9 mouse cellular contexts compared by ENCODE assay signal in genomic region chr3:121469185-121469975, GRCm38 (mm10). TPM values are rescaled to one million over a fixed set of nuclear protein-coding genes. Genes with fewer than 3 reads are reported as not detected.
DNase-seq lines count a peak whose midpoint lies in the region; ATAC-seq and TF ChIP-seq lines count a peak whose summit lies in the region.
"Had no signal": no experiment of that assay in that cellular context is flagged by ENCODE, and none has a peak within 500 bp of the region (broad histone marks: within the 10 kb centered on the region; RNA-seq: fewer than 3 reads in every experiment).

No protein-coding gene starts in this region.

- WGBS in hindbrain, embryonic 13.5 days = 5% methylated on average over 13 of the region's 13 CpGs
- 12% methylated on average over 13 of the region's 13 CpGs for WGBS in liver, postnatal 0 days (ENCODE audit: insufficient replicate concordance)

- H3K4me3 ChIP-seq in E14TG2a.4 (replicated peaks; ENCODE audit: low read length) = peak overlapping the region; percentile 63
- no peak overlapping the region for H3K4me3 ChIP-seq in hindbrain, embryonic 13.5 days
- H3K4me3 ChIP-seq in liver, postnatal 0 days (ENCODE audit: low read depth, low read length) = no peak overlapping the region
- H3K4me3 ChIP-seq: erythroblast, embryonic 14.5 days had no signal

- TF ChIP-seq CTCF in E14TG2a.4 (conservative IDR thresholded peaks at IDR 0.05; ENCODE audit: low read length) = no peak
- no peak for TF ChIP-seq CTCF in liver, postnatal 0 days (IDR thresholded peaks at IDR 0.05; ENCODE audit: low read depth)

- ATAC-seq in hindbrain, embryonic 13.5 days (ENCODE audit: low FRiP score) = peak; percentile 86
- peak; percentile 46 for ATAC-seq in liver, postnatal 0 days

- no peak overlapping the region for H3K9ac ChIP-seq in hindbrain, embryonic 13.5 days
- H3K9ac ChIP-seq in liver, postnatal 0 days (replicated peaks) = no peak overlapping the region

- H3K27ac ChIP-seq in hindbrain, embryonic 13.5 days = peak overlapping the region; percentile 62
- 0 out of 2 replicates have a peak overlapping the region, but pooled peaks have one; percentile 23 for H3K27ac ChIP-seq in liver, postnatal 0 days (ENCODE audit: low read depth)

- no peak for TF ChIP-seq EP300 in liver, postnatal 0 days (IDR thresholded peaks at IDR 0.05; ENCODE audit: low read depth)

- DNase-seq in adrenal gland, postnatal 14 days = peak; percentile 36
- DNase-seq in adrenal gland, postnatal 4 days (ENCODE audit: low spot score in 2 of 2) = no peak
- peak; percentile 64 for DNase-seq in fibroblast of lung, adult 2 months (ENCODE audit: low read depth)
- DNase-seq in liver, postnatal 0 days = peak; percentile 23
- peak; percentile 34 for DNase-seq in ovary, postnatal 14 days (ENCODE audit: low spot score)
- no peak for DNase-seq in spleen, adult 18-20 months

- no peaks in the 10 kb centered on the region for H3K9me3 ChIP-seq in E14TG2a.4 (ENCODE audit: low read length)
- no peaks in the 10 kb centered on the region for H3K9me3 ChIP-seq in hindbrain, embryonic 13.5 days
- no peaks in the 10 kb centered on the region for H3K9me3 ChIP-seq in liver, postnatal 0 days (ENCODE audit: low read length)

- no peaks in the 10 kb centered on the region for H3K36me3 ChIP-seq in E14TG2a.4 (ENCODE audit: insufficient read depth, low read length)
- no peaks in the 10 kb centered on the region for H3K36me3 ChIP-seq in hindbrain, embryonic 13.5 days
- H3K36me3 ChIP-seq in liver, postnatal 0 days (replicated peaks; ENCODE audit: insufficient read depth, low read length) = no peaks in the 10 kb centered on the region

- no peaks in the 10 kb centered on the region for H3K27me3 ChIP-seq in E14TG2a.4 (ENCODE audit: insufficient read depth, low read length)
- no peaks in the 10 kb centered on the region for H3K27me3 ChIP-seq in hindbrain, embryonic 13.5 days
- H3K27me3 ChIP-seq in liver, postnatal 0 days (ENCODE audit: insufficient read depth, low read length) = no peaks in the 10 kb centered on the region

- 0 out of 2 replicates have a peak overlapping the region, but pooled peaks have one; percentile 10 for H3K4me2 ChIP-seq in hindbrain, embryonic 13.5 days
- H3K4me2 ChIP-seq in liver, postnatal 0 days (ENCODE audit: low read depth, low read length) = peak overlapping the region; percentile 9; the same call in 1 of the 2 replicates

- H3K4me1 ChIP-seq in E14TG2a.4 (replicated peaks; ENCODE audit: low read depth, low read length) = peaks cover 74% of the 10 kb centered on the region
- peaks cover 25% of the 10 kb centered on the region for H3K4me1 ChIP-seq in hindbrain, embryonic 13.5 days (replicated peaks)
- H3K4me1 ChIP-seq in liver, postnatal 0 days (ENCODE audit: insufficient read depth) = peaks cover 7% of the 10 kb centered on the region

RNA-seq across cellular contexts. Expression of gene Cnn3, which starts 43.1 kb away (rescaled TPM):
- 267 and 270 TPM in 2 replicates for total RNA-seq in adrenal gland, postnatal 14 days (2021)
- total RNA-seq in adrenal gland, postnatal 4 days (2021) = 100 to 1,000 TPM; 191 to 207 TPM
- polyA plus RNA-seq in hindbrain, embryonic 13.5 days (2015; fragmentation: Nextera tagmentation; extraction: Ambion mirVana) = 633 and 654 TPM in 2 replicates
- polyA plus RNA-seq in liver, postnatal 0 days (2015; fragmentation: Nextera tagmentation; extraction: Ambion mirVana) = 128 and 143 TPM in 2 replicates

Comparison
In these comparisons a context has a peak if more than half of its experiments do, and no peak if none do; other contexts are left out.
1. DNase-seq: peak in adrenal gland, postnatal 14 days (single experiment), fibroblast of lung, adult 2 months (single experiment), liver, postnatal 0 days (single experiment) and ovary, postnatal 14 days (single experiment); none in adrenal gland, postnatal 4 days (0 of 2) and spleen, adult 18-20 months (0 of 2).